Mouse (Mus musculus) adrenal gland, postnatal 36 days (tissue): ENCODE measurements around the gene Gabrg3. TPM values are rescaled to one million over a fixed set of nuclear protein-coding genes. Genes with fewer than 3 reads are reported as not detected.
"Not testable (repeated sequence)": the region's sequence is repeated elsewhere in the genome, so short reads cannot be mapped to it uniquely, and the experiment has no call there.

ENCODE experiments used
- DNase-seq, 2 experiments: peaks; one replicate each; pipeline ENCODE4 v3.0.0; 2021; ENCODE audit warnings: mixed read lengths in 1 of 2
- total RNA-seq, 2 experiments: library from RNA; stranded (reverse); gene quantifications; 2 replicates each; pipeline ENCODE4 v1.2.3; 2021

The Gabrg3 gene
- total RNA-seq, 2 experiments from 2014 or later, result 2.1 to 3.6 TPM

DNA sequence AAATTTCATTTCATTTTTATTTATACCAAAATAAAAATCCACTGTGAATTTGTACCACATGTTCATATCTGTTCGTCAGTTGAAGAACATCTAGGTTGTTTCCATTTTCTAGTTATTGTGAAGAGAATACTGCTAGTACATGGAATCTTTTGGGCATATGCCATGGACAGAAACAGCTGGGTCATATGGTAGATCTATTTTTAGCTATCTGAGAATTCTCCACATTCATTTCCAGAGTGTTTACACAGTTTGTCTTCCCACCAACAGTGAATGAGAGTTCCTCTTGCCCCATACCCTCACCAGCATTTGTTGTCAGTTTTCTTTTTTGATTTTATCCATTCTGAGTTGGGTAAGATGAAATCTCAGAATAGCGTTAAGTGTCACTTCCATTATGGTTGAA is 75.0 kb downstream of the Gabrg3 start:
- no peak for DNase-seq

DNA sequence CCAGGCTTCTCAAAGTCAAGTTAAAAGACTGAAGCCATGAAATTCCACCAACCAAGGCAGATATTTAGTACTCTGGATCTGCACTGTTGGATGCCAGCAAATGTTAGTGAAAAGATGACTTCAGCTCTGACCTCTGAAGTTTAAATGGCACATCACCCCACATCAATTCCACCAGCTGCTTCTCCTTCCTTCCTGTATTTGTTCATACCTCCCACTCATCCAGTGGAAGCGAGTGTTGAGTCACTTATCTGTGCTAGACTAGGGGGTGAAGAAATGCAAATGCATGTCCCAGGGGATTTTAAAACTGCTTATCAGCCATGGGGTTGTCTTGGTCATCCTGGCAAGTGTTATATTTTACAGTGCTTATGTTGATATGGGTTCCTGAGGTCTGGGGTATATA is 79.7 kb downstream of the Gabrg3 start:
- no peak for DNase-seq

DNA sequence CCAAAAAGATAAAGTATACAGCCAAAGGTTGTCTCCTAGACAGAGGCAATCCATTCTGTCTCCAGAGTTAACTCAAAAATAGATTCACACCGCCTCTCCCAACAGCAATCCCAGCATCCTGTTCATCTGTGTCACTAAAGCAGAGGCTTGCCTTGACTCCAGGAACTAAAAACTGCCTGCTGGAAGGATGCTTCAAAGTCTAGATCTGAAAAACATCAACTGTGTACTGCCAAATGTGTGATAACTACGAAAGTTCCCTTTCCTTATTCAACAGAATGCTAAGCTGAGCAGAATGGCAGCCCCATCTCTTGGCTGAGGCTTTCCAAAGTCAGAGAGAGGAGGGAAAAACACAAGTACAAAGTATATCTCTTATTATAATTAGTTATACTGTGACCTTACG is 90.3 kb downstream of the Gabrg3 start:
- no peak for DNase-seq

DNA sequence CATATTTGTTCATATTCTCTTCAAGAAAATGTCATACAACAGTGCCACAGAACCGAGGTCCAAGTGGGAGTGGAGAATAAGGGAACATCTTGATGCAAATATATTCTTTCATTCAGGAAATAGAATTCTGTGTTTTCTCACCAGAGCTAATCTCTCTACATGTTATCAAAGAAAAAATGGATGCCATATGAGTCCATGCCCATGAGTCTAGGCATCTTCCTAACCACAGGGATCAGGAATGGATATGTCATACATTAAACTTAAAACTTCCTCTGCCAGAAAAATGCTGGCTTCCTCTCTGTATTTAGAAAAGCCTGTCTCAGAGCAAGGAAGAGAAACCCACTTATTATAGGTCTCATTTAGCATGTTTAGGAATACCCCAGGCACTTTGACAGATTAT is 92.9 kb downstream of the Gabrg3 start:
- DNase-seq, result no peak

DNA sequence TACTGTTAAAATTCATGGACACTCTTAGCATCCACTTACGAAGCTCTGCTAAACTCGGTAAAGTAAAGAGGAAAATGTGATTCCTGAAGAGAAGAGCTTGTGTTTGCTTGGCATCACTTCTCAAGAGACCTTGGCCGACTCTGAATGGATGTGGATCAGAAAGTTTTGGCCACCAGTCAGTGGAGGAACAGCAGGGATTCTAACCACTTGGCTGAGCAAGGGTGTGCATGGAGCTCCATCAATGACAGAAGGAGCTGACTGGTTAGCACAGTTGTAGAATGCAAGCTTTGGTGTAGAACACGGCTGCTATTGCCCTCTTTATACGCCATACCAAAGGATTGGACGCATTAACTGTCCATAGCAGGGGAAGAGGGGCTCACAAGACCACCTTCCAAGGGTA is 93.4 kb downstream of the Gabrg3 start:
- no peak for DNase-seq

DNA sequence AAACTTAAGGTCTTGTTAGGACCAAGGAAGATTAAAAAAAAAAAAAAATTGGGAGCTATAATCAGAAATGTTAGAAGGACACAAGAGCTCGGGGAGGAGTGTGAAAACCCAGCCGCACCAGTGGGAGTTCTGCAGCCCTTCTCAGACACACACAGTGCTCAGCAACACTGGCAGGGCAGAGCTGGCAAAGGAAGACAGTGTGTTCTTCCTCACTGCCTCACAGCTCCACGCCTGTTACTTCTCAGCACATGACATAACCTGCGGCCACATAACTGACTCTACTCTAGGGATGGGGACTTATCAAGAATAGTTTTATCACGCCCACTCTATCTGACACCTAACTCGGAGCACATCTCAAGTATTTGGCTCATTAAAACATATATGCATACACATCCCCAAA is 103.8 kb downstream of the Gabrg3 start:
- no peak for DNase-seq

DNA sequence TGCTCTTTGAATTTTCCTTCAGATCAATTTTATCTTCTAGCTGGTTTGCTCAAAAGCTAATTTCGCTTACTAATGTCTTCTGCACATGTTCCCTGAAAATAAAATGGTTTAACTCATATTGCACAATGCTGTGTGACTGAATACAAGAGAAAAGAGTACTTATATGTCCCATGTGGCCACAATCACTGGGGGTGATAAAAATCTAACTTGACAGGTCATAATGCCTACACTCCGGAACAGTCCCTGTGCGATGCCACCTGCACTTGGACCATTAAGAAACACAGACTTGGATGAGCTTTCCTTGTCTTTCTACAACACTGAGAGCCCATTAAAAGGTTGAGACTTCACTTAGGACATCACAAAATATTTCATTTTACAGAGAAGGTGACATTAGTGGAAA is 108.1 kb downstream of the Gabrg3 start:
- DNase-seq, result no peak

DNA sequence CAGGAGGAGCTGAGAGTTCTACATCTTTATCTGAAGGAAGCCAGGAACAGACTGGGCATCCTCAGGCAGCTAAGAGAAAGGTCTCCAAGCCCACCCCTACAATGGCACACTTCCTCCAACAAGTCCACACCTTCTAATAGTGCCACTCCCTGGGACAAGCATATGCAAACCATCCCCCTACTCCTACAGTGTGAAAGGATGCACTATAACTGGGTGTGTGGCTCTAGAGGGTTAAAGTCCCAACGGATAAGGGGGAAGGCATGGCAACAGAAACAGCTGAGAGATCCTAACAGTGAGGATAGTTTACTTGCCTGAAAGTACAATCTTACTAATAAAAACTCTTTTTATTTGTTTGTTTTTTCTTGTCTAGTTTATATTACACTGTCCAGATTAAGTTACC is 126.8 kb downstream of the Gabrg3 start:
- DNase-seq, result no peak

DNA sequence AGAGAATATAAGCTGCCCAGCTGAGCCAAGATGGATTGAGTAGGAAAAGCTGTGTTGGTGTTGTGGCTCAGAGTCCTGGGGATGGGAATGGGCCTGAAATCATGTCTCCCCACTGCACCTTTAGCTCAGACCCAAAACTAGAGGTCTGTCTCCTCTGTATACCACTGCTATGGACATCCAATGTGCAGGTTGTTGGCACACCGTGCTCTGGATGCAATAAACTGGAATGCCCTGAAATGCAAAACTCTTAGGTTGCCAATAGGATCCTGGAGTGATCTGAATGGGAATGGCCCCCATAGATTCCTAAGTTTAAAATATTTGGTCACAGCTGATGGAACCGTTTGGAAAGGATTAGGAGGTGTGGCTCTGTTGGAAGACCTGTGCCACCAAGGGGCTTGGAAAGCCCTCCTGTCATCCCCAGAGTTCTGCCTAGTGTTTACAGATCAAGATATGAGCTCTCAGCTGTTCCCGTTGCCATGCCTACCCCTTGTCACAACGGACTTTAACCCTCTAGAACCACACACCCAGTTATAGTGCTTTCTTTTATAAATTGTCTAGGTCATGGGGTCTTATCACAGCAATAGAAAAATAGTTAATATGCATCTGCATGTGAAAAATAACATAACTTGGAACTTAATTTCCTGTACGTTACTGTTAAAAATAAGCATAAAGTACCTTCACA is 128.0 kb downstream of the Gabrg3 start:
- DNase-seq, result no peak

DNA sequence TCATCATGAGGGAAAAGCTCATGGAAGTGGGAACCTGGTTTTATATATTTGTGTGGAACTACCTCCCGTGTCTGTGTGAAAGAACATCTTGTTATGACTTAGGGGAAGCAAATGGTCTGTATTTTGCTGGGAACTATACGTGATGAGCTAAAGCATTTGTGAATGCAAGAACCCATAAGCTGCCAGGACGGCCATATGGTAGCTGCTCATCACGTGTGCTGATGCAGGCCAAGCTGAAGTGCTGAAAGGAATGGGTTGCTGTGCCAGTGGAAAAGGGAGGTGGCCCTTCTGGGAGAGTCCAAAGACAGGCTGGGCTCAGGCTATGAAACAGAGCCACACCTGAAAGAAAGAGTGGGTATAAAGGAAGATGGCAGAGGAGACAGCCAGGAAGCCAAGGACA is 143.0 kb downstream of the Gabrg3 start:
- DNase-seq, result no peak

DNA sequence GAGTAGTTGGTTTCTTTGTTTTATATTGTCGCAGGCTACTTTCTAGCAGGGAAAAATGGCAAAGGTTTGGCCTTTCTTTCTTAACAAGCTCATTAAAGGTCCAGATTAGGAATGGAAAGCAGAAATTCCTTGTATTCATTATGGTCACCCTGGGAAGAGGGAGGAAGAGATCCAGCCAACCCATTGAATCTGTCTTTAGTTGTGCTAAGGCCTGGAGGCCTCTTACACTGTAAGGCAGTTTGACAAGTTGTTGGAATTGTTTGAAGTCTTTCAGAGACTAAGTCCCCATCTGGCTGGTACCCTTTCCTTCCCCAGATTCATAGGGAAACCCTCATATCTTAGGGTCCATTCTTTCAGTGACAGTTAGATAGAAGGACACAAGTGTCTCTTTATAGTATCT is 172.9 kb downstream of the Gabrg3 start:
- DNase-seq, result no peak

DNA sequence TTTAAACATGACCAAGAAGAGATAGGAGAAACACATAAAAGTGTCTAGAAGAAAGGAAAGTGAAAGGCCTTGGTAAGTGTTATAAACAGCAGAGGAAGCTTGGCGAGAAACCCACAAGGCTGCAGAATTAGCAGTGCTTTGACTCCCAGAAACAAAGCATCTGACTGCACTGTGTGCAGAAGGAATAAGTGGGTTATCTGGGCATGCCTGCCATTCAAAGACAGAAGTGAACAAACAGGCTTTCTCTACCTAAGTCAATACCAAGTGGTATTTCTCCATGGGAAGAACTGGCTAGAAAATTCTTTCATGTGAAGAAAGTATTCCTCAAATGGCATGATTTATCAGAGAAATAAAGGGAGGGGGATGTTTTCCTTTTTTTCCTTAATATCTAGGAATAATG is 201.0 kb downstream of the Gabrg3 start:
- no peak for DNase-seq

DNA sequence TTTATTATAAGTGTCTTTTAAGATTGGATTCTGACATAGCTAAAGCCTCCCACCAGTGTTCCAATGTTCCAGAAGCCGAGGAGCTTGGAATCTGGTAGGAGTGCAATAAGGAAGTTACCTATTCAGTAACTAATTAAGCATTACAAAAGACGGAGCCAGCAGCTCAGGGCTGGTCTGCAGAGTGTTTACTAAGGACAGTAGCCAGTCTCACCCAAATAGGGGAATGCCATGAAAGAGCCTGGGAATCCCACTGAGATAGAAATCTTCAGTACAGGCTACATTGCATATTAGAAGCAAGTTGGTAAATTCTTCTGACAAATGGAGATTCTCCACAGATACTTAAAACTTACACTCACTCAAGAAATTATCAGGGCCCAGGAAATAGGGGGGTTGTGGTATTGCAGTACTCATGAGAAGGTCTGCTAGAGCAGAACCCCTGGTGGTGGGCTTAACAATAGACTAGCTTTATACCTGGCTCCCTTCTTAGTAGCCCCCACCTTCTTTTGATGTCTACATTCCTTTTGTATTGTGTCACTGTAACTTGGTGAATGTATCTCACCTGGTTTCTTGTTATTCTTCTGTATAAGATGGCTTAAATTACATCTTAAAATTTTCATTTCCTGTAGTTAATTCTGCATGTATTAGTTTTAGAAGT is 211.0 kb downstream of the Gabrg3 start:
- not testable (repeated sequence) for DNase-seq

DNA sequence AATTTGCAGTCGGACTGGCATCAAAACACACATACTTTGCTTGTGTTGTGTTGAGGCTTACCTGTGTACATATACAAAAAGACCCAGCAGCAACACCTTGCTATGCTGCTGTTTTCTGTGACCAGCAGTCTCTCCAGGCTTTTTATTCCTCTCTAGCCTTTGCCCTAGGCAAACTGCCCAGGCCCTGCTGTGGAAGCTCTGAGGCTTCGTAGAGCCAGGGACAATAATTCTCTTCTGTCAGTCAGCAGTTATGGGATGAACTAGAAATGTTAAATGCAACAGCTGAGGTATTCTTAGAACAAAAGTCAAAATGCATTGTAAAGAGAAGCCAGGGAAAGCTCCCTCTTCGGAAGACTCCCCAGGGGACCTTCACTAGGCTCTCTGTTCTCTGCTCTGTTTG is 220.1 kb downstream of the Gabrg3 start:
- DNase-seq, result peak; percentile 4 to 26

DNA sequence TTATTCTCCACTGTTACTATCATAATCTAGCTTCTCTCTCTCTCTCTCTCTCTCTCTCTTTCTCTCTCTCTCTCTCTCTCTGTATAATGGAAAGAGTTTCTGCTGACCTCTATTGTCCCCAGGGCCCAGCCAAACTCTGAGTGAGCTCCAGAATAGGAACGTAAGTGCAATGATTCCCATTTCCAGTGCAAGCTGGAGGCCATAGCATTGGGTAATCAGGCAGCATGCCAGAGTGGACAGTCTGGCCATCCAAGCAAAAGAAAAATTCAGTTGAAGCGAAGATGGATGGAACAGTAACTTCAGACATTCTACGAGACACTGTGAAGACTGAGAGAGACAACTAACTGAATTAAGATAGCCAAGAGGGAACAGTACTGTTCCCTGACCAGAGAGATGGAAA is 228.8 kb downstream of the Gabrg3 start:
- peak; percentile 59 to 79 for DNase-seq

DNA sequence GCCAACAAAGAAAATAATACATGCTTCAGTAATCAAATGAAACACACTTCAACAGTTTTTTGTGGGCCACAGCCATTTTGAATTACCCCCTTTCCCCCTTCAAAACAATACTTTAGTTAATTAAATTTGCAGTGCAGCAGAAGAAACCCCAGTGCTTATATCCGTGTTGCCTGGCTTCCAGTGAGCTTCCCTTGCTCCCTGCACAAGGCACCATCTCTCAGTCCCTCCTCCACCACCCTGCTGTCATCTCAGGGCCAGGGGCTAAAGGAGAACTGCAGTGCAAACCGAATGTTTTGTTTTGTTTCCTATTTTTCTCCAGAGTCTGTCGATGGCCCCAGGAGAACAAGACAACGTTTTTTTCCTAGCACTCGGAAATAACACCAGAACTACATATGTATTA is 233.2 kb downstream of the Gabrg3 start:
- DNase-seq, result no peak

DNA sequence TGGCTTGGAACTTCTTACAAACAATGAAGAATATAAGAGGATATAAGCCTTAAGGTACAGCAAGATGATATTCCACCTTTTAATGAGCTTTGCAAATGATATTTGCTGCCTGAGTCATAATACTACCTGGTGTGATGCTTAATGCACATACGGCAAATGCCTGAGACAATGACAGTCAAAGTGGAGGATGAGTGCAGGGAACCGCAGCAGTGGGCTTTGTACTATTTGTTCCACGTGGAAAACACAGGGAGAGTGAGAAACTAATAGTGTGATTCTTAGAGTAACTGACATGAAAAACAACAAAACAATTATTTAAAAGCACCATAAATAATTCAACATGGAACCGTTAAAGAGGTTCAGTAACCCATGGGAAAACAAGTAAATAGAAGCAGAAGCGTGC is 236.2 kb downstream of the Gabrg3 start:
- no peak for DNase-seq

DNA sequence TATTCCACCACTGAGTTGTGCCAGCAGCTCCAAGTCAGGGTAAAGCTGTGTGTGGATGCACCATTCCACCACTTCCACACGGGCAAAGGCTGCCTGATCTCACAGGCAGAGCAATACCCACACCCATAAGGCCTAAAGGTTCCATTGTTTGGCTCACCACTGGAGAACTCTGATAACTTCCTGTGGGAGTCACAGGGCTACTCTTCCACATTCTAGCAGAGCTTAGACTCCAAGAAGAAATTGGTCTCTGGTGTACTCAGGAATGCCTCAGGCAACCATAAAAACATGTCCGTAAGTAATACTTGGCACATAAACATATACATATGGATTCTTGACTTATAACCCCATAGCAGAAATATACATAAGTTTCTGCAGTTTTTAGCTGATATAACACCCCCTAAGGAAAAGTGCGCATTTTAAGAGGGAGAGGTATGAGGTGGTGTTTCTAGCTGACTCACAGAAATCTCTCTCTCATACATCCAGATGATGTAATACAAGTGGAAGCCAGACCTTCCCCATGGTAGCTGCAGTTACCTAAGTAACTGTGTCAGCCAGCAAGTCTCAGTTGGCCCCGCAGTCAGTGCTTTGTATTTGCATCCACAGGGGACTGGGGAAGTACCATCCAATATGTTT is 248.8 kb downstream of the Gabrg3 start:
- no peak for DNase-seq

DNA sequence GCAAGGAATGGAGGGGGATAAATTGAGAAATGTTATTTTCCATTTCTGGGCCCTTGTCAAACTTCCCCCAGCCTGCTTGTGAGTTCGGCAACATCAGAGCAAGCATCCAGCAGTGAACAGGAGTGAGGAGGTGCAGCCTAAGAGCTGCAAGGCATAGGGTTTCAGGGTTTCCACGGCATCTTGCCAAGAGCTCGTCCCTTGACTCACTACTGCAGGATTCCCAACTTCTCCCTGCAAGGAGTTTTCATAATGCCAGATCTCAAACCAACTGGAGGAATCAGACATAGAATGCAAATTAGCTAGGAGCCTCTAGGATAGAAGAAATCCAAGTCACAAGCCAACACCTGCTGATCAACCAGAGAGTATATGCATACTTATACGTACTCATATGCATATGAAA is 254.0 kb downstream of the Gabrg3 start:
- DNase-seq, result peak in 1 of 2 experiments; percentile 8

DNA sequence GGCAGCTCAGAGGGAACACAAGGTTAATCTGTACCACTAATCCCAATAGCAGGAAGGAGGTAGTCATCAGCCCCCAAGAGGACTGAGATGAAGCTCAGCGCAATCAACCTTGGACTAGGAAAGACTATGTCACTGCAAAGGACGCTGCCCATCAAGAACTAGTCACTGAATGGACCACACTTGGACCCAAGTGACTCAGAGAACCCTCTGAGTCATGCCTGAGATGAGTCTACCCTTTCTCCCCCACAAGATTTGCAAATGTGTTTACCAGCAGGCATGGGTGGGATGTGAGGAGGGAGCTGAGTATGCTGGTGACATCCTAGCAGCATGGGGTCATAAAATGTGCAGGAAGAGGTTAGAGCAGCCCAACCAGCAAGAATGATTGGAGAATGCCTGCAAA is 254.5 kb downstream of the Gabrg3 start:
- DNase-seq, result peak; percentile 37 to 46

DNA sequence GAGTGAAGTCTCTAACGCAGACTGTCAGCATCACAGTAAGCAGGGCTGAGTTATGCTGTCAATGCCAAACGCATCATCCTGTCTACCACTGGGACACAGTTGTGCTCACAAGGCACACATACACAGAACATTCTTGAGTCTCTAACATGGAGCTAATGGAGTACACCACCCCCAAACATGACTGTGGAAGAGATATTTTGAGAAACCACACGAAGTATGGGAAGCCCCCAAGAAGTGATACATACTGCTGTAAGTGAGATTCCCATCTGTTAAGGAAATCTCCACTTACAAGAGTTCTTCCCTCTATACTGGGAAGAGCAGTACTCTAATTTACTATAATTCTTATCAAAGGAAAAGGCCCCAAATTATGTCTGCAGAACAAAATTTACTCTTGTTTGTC is 286.9 kb downstream of the Gabrg3 start:
- DNase-seq, result no peak

DNA sequence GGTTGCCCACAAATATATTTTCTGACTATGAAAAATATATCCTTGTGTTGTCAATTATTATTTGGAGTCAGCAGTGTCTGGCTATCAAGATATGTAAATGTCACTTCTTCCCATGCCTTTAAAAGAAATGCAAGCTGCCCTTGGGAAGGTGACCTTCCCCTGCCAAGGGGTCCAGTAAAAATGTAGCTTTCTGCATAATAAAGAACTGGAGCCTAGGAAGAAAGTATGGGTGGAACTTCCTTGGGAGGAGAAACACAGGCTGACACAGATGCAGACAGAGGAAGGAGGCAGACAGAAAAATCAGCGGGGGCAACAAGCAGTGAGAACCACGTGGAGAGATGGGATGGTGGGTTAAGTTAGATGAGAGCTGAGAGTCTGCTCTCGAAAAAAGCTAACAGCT is 304.9 kb downstream of the Gabrg3 start:
- no peak for DNase-seq

DNA sequence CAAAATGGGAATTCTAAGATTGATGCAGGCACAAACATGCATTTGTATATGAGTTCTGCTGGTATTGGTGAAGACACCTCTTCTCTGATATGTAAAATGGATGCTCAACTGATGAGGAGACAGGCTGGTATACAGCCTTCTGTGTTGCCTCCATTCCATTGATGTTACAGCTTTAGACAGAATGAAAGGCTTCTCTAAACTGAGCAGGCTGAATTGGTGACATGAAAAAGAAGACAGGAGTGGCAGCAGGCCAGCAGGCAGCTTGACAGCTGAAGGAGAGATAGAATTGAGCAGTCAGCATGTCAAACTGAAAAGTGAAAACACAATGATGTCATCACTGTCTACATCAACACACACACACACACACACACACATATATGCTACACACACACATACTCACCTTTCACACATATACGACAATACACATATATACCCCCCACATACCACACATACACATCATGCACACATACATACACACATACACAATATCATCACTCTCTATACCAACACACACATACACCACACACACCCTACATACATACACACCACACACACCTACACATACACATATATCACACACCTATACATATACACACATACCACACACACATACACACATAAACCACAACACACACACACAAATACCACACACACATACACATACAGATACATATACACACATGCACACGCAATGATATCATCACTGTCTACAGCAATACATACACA is 315.4 kb downstream of the Gabrg3 start:
- no peak for DNase-seq
